Mouse (Mus musculus): Measurements from ENCODE around the gene Cyp51. TPM values are rescaled to one million over a fixed set of nuclear protein-coding genes. Genes with fewer than 3 reads are reported as not detected.

The Cyp51 gene
- polyA plus RNA-seq, 1 experiment from 2014 or later: 170 TPM

DNA sequence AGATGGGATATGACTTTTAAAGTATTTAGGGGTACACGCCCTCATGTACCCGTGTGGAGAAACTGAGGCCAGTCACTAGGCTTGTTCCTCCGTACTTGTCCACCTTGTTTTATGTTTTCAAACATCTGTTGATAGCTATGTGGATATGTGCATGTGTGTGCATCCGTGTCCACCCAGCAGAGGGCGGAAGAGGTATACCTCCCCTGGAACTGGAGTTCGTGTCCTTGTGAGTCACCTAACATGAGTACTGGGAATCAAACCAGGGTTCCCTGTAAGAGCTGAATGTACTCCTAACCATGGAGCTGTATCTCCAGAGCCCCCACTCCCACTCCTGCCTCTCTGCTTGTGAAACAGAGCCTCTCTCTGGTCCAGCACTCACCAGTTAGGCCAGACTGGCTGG, 64.2 kb downstream of the Cyp51 start:
- no peak for ATAC-seq
- H3K9me3 ChIP-seq (replicated peaks; ENCODE audit: control insufficient read depth, low read length, poor library complexity, severe bottlenecking): no peaks in the 10 kb centered on the region
- peaks cover 50% of the 10 kb centered on the region for H3K36me3 ChIP-seq (ENCODE audit: control insufficient read depth, insufficient read depth, low read length)
- no peaks in the 10 kb centered on the region for H3K4me1 ChIP-seq (ENCODE audit: control insufficient read depth, insufficient read depth, low read length)
- H3K27ac ChIP-seq (ENCODE audit: low read length): no peak overlapping the region
- no peak overlapping the region for H3K9ac ChIP-seq (ENCODE audit: low read depth, low read length)
- no peak overlapping the region for H3K4me3 ChIP-seq (ENCODE audit: low read depth, low read length)
- H3K27me3 ChIP-seq (ENCODE audit: control insufficient read depth, insufficient read depth, low read depth, low read length): no peaks in the 10 kb centered on the region
- 92% methylated on average over 6 of the region's 6 CpGs for WGBS
- no peak overlapping the region for H3K4me2 ChIP-seq (ENCODE audit: low read length)

- whole genome bisulfite sequencing: 90% methylated on average over 8 of the region's 8 CpGs
- Histone ChIP-seq H3K4me1 (ENCODE audit: control insufficient read depth, insufficient read depth, low read length) (no peaks in the 10 kb centered on the region), H3K36me3 (ENCODE audit: control insufficient read depth, insufficient read depth, low read length) (peaks cover 48% of the 10 kb centered on the region), H3K9ac (ENCODE audit: low read depth, low read length) (no peak overlapping the region), H3K4me3 (ENCODE audit: low read depth, low read length) (no peak overlapping the region), H3K27ac (ENCODE audit: low read length) (no peak overlapping the region), H3K27me3 (ENCODE audit: control insufficient read depth, insufficient read depth, low read depth, low read length) (no peaks in the 10 kb centered on the region), H3K9me3 (replicated peaks; ENCODE audit: control insufficient read depth, low read length, poor library complexity, severe bottlenecking) (no peaks in the 10 kb centered on the region), H3K4me2 (ENCODE audit: low read length) (no peak overlapping the region)
- no peak for ATAC-seq
These were observed 65.2 kb downstream of the Cyp51 start for GRCm38 (mm10) chr5:4039351-4039750.

DNA sequence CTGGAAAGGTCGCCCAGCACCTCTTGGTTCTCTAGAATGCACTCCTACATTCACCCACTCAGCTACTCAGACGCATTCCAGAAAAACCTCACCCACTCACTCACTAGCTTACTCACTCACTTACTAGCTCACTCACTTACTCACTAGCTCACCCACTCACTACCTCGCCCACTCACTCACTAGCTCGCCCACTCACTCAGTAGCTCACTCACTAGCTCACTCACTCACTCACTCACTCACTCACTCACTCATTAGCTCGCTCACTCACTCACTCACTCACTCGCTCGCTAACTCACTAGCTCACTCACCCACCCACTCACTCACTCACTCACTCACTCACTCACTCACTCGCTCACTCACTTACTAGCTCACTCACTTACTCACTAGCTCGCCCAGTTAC, 67.9 kb downstream of the Cyp51 start:
- WGBS: 95% methylated on average over 9 of the region's 9 CpGs
- Histone ChIP-seq H3K27me3 (ENCODE audit: control insufficient read depth, insufficient read depth, low read depth, low read length) (no peaks in the 10 kb centered on the region), H3K9ac (ENCODE audit: low read depth, low read length) (no peak overlapping the region), H3K4me1 (ENCODE audit: control insufficient read depth, insufficient read depth, low read length) (no peaks in the 10 kb centered on the region), H3K9me3 (replicated peaks; ENCODE audit: control insufficient read depth, low read length, poor library complexity, severe bottlenecking) (no peaks in the 10 kb centered on the region), H3K4me3 (ENCODE audit: low read depth, low read length) (no peak overlapping the region), H3K36me3 (ENCODE audit: control insufficient read depth, insufficient read depth, low read length) (peaks cover 43% of the 10 kb centered on the region), H3K27ac (ENCODE audit: low read length) (no peak overlapping the region), H3K4me2 (ENCODE audit: low read length) (no peak overlapping the region)
- ATAC-seq: no peak

- no peak overlapping the region for H3K4me2 ChIP-seq (ENCODE audit: low read length)
- peaks cover 26% of the 10 kb centered on the region for H3K36me3 ChIP-seq (ENCODE audit: control insufficient read depth, insufficient read depth, low read length)
- H3K4me3 ChIP-seq (ENCODE audit: low read depth, low read length): no peak overlapping the region
- no peaks in the 10 kb centered on the region for H3K4me1 ChIP-seq (ENCODE audit: control insufficient read depth, insufficient read depth, low read length)
- no peaks in the 10 kb centered on the region for H3K27me3 ChIP-seq (ENCODE audit: control insufficient read depth, insufficient read depth, low read depth, low read length)
- no peaks in the 10 kb centered on the region for H3K9me3 ChIP-seq (replicated peaks; ENCODE audit: control insufficient read depth, low read length, poor library complexity, severe bottlenecking)
- H3K9ac ChIP-seq (ENCODE audit: low read depth, low read length): no peak overlapping the region
- 93% methylated on average over 4 of the region's 4 CpGs for WGBS
- no peak overlapping the region for H3K27ac ChIP-seq (ENCODE audit: low read length)
- ATAC-seq: no peak
These were observed 72.7 kb downstream of the Cyp51 start for GRCm38 (mm10) chr5:4031846-4032245.

Other genes with a start within 250 kb of the Cyp51 start
- gene Mterf1a, start 210.8 kb downstream of the Cyp51 start, polyA plus RNA-seq (2015; fragmentation: Nextera tagmentation; extraction: Ambion mirVana): 6.1 and 6.8 TPM in 2 replicates
- gene Akap9, start 176.7 kb downstream of the Cyp51 start, polyA plus RNA-seq (2015; fragmentation: Nextera tagmentation; extraction: Ambion mirVana): 379 and 435 TPM in 2 replicates
- 2.5 and 3.3 TPM in 2 replicates for gene Mterf1b, start 87.6 kb upstream of the Cyp51 start, polyA plus RNA-seq (2015; fragmentation: Nextera tagmentation; extraction: Ambion mirVana)

Data from midbrain, embryonic 16.5 days (tissue).